Mouse (Mus musculus) gastrocnemius, postnatal 4 days (tissue): ENCODE measurements at regions not wholly inside any gene's neighbourhood (a gene's known extent, or its start where the extent isn't known, plus 50 kb on each side); places are given as distances from the start of the nearest gene placed in this dataset.

Experiments
- DNase-seq, 2 experiments: peaks; one replicate each; pipeline ENCODE4 v3.0.0; 2021 to 2022; ENCODE audit warnings: low spot score in 2 of 2, mixed read lengths in 2 of 2

DNA sequence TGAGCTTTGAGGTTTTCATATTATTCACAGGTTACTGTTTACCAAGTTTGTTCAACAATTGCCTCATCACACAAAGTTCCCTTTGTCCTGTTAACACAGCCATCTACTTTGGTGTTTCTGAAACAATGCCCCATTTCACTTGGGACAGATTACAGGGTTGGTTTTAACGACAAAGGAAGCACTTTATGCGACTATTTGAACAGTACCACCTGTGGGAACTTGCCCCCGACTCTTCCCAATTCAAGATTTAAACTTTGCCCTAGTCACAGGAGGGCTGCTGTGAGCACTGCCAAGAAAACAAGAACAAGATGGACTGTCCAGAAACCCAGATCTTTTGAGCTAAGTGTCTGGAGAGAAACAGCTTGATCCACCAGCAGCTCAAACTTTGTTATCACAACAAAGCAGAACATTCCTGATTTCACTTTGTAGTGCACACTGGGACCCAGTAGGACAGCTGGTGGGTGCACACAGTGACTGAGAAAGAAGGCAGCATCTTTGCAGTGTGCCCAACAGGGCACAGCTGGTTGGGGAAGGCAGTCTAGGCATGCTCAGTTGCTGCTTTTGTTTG is 283.8 kb upstream of the Rbms1 start:
- no peak for DNase-seq

DNA sequence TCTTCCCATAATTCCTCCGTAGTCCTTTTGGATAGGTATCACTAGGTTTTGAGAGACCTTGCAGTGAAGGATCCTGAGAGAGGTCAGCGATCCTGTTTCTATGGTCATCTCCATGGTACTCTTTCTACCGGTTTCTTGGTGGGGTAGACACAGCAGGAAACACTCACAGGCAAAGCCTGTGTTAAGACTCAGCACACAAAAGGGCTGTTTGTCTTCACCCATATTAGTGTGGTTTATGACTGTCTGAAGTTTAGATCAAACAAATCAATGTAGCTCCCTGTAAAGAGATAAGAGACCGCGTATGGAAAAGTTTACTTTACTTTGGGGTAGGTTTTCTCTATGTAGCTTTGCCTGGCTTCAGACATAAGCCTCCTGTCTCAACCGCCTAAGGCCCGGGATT is 282.5 kb upstream of the Rbms1 start:
- no peak for DNase-seq

DNA sequence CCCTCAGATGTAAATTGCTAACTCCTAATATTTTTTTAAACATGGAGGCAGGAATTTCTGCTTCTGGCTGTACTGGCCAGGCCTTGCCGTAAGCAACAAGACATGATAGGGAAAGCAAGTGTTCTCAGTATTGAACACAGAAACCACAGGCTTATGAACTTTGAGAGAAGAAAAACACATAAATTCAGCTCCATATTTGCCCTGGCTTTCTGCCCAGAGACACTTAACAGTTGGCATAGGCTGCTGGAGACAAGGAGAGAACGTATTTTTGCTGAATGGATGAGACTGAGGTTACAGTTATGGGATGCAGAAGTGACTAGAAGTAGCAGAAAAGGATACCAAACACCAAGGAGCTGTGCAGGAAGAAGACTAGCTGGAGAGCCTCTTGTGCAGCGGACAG is 258.7 kb upstream of the Rbms1 start:
- DNase-seq: peak in 1 of 2 experiments; percentile 9

DNA sequence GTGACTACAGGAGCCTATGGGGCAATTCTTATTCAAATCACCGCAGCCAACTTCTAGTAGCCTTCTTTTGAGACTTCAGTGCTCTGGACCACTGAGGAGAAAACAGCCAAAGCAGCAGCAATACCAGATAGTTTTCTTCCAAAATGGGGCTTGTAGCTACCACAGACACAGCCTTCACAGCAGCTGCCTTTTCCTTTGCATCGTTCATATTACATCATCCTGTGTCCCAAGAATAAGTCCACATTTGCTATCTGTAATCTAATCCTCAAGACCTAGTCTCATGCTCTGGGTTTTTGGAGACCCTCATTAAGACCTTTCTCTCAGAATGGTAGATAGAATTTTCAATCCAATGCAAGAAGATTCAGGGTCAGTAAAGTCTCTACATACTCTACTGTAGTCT is 258.2 kb upstream of the Rbms1 start:
- DNase-seq: no peak

DNA sequence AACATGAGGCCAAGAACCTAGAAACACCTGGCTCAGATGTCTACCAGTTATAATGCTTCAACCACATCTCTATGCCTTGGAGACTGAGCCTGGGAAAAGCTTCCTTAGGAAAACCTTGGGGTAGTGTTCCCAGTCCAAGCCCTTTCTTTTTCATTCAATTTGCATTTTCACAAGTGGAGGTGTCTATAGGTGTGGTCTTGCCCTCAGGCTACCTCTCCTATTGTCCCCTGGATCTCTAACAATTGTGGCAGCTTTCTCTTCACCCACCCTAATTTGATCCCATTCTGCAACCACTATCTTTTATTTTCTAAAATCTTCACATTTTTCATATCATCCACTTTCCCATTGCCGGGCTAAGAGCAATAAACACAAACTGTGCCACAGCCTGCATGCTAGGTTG is 251.0 kb upstream of the Rbms1 start:
- no peak for DNase-seq

DNA sequence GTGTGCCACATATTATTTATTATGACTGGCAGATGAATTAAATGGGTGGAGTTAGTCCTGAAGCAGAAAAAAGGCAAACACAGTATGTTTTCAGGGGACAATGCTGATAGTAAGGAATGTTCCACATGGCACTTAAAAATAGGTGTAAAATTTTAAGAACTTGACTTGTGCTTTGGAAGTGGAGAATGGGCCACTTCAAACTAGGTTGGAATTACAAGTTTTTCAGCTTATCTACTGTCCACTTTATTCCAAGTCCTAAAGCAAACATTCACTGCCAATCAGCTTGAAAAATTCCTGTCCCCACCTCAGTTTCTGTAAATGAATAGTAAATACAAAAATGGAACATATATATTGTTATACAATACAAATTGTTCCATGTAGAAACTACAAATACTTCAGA is 238.4 kb upstream of the Rbms1 start:
- no peak for DNase-seq

DNA sequence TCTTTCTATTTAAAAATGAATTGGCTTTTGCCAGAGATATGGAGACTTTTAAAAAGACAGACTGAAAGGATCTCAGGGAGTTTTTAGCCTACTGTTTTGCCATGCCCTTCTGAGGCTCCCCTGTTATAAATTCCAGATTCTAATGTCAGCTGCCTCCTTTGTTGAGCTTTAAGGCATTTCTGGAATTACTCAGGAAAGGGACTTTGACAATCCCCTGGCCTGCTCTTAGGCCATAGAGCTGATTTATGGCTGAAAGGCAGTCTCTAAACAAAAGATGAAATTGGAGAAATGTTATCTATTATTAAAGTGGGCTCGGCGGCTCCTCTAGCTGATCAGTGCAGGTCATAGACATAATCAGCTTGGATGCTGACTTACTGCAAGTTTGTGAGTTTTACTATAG is 231.0 kb upstream of the Rbms1 start:
- DNase-seq: no peak

DNA sequence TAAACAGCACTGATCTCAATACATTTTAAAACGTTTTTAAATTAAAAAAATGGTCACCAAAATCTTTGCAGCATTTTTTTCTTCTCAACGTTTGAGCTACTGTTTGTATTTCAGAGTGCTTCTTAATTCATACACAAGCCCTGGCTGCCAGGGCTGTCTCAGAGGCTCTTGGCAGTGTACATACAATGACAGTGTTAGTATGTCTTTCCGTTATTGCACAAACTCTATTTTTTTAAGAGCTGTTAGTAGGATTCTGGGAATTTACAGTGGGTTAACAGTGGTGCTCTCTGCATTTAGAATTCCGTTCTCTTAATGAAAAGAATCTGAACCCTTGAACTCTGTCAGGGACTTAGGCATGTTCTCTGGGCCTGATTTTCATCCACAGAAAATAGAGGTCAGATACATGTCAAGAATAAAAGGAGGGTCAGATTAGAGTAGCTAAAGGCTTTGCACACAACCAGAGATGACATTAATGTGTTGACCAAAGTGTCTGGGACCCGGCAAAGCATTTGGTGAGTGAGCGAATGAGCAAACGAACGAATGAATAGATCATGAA is 219.5 kb upstream of the Rbms1 start:
- no peak for DNase-seq

DNA sequence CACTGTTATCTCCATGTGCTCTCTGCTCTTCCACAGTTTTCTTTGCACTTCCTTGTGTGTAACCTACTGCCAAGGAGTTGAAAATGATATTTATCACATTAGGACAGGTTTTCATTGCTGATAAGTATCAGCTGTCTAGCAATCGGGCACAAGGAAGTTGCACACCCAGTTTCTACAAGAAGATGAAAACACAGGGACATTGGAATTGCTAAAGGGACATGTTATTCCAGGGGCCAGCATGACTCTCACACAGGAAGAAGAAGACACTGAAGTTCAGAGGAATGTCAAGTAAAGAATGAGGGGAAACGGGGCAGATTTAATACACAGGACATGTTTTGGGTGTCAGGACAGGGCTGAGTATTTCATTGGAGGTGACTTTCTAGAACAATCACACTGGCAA is 214.8 kb upstream of the Rbms1 start:
- DNase-seq: no peak

DNA sequence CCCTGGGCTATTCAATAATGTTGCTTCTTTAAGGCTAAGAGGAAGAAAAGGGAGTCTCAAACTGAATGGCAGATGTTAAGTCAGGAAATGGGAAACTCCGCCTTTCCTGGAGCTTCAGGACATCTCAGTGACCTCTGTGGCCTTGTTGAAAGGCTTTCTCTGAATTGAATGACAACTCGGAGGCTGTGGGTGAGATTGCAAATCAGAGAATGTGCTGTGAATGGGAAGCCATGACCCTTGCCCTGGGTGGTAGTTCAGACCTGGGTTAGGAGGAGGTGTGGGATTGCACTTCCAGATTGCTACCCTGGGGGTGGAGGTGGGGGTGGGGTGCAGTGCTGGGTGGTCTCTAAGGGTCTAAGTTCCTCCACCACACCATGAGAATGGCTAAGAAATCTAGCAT is 213.8 kb upstream of the Rbms1 start:
- no peak for DNase-seq

DNA sequence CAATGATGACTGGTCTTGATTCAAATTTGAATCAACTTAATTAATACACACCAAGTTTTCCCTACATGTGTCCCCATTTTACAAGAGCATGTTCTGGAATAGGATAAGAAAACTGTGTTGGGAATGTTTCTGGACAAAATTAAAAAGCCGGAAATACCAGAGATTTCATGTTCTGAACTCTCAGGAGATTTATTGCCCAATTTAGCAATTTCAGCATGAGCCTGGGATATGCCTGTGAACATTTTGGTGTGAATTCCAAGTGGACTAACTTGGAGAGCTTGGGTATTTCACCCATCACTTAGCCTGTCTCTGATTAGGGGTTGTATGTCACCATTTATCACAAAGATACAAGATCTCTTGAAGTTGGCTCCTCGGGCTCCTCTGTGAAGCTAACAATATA is 210.6 kb upstream of the Rbms1 start:
- DNase-seq: no peak

DNA sequence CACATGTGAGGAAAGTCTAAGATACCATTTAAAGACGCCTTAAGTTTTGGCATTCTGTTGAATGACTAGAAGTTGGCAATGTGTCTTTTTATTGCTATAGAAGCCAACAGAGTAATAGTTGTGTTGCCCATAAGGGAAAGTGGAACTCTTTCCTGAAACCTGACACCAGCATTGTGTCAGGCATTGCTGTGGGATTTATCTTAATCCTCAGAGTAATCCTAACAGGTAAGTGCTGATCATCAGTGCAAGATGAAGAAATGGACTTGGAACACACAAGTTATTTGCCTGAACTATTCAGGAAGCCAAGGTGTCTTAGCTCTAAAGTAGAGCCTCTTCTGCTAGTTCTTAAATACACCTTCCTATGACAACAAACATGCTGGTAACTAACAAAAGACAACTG is 198.3 kb upstream of the Rbms1 start:
- DNase-seq: no peak

DNA sequence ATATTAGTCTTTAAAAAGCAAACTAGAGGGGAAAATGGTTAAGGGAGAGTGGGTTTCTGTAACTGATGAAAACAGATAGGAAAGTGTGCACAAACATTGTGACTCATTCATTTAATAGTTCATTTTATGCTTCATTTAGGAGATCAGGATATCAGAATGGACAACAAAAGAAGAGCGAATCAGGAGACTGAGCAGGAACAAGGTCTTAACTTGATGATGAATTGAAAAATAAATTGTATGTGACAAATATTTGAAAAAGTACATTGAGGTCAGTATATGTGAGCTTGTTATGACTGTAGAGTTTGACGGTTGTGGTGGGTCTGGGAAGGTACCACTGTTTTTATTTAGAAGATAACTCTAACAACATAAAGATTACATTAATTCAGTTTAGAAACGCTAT is 196.8 kb upstream of the Rbms1 start:
- no peak for DNase-seq

DNA sequence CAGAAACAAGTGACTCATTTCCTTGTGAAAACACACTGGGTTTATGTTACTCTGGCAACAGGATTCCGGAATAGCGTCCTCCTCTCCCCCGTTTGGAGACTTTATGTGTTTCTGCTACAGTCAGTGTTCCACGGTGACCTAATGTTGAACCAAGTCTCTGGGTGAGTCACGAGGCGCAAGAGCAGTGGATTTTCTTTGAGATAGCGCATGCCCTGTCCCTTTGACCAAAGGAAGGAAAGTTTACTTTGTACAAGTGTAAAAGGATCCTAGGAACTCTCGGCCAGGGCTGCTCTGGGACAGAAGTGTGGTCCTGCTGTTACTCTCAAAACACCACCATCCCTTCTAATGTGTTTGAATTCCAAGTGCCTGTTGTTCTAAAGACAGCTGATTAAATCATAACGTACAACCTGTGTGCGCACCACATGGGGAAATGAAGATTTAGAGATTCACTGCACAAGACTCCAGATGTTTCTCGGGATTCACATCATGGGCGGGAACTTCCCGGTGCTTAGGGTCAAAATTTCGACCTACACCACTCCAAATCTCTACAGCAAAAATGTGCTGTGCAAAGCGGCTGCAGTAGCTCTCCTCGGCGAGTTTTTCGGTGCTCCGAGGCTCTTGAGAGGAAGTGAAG is 176.1 kb upstream of the Rbms1 start:
- DNase-seq: peak; percentile 21 to 38

DNA sequence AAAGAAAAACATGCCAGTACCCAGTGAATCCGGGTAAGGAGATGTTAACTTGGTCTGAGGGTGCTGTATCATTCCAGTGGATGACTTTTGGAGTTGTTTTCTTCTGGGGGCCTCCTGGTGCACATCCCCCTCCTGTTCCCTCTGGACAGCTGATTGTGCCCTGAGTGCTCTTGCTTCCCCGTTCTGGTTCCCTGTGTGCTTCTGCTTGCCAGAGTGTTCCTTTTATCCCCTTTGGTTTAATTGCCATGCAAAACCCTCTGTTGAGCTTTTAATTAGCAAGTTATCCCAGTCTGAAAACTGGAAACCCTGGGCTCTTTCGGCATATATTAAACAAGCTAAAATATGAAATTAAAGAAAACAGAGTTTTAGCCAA is 175.6 kb upstream of the Rbms1 start:
- peak in 1 of 2 experiments; percentile 19 for DNase-seq

DNA sequence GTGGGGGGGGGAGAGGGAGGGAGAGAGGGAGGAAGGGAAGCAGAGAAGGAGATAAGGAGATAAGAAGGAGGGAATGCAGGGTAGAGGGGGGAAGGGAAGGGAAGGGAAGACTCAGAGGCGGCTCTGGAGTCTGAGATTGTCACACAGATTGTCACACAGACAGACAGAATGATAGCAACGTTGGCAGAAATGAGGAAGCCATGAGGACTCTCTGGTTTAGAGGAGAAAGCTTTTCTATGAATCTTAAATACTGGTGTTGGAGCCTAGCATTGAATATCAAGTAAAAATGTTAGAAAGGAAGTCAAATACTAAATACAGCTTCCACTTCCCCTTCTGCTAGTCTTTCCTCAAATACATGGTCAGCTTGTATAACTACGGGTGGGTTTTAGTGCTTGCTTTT is 174.4 kb upstream of the Rbms1 start:
- DNase-seq: no peak

DNA sequence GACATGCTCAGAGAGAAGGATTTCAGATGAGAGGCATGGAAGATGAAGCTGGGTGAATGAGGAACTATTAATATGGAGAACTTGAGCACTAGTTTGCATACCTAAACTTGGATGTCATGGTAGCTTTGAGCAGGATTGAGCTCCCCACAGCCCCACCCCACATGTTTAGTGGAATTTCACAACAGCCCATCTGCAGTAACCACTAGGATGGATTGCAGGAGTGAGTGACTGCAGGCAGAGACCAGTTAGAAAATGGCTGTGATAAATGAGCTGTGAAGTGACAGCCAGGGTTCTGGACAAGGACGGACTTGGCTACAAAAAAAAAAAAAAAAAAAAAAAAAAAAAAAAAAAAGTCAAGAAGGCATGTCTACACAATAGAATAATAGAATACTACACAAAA is 173.9 kb upstream of the Rbms1 start:
- DNase-seq: no peak

DNA sequence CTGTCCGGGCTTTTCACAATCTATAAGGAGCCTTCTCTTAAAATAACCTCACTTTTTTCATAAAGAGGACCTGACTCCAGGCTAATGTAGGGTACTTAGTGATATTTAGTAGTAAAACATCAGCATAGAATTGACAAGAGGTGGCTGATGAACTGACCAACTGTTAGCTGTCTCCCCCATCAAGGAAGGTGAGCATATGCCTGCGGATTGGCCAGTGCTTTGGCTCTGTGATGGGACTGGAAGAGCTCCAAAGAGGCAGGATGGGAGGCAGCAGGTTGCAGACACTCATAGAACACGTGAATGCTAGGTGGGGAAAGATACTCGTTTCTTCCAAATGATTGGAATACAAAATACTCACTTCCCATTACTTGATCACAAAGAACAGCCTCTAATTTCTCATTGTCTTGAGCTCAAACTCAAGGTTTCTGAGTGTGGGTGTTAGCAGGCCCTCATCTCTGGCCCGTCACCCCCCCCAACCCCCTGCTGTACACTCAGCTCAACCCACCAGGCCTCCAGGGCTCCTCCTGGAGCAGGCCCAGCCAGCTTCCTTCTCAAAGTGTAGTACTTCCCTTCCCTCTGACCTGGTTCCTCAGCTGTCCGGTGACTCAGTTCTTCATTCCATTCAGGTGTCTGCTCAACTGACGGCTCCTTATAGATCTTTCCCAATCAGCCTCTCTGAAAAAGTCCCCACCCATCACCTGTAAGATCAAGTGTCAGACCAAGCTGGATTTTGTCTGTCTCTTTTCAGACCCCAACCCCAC is 160.2 kb upstream of the Rbms1 start:
- DNase-seq: no peak

DNA sequence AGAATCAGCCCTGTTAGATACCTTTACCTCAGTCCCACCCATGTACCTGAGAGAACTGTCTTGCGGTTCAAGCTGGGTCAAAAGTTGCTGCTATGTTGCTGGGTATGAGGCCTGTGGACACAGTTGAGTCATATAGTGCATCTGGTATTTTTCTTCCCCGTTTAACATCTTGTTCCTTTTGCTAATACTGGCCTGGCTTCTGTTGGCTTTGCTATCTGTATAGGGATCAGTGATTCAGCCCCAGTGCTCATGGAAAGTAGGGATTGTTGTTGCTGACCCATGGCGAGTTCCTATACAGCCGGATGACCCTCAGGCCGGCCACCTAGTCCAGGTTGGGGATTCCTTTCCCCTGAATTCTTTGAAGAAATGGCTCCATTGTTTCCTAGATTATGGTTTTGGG is 158.3 kb upstream of the Rbms1 start:
- no peak for DNase-seq

DNA sequence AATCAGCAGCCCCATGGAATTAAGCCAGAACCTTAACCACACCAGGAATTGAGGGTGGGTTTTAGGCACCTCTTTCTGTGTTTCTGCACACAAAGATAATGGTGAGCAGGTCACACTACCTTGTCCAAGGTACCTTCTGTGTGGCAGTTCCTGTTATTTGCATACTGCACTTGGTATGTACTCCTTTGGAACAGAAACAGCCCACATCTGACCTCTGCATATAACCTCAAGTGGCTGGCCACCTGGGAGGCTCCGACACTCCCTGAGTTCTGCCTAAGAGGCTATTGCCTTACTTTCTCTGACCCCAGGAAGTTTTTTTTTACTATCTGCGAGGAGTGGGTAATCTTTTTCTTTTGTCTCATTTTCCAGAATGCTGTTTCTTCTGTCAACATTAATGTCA is 151.6 kb upstream of the Rbms1 start:
- DNase-seq: no peak

DNA sequence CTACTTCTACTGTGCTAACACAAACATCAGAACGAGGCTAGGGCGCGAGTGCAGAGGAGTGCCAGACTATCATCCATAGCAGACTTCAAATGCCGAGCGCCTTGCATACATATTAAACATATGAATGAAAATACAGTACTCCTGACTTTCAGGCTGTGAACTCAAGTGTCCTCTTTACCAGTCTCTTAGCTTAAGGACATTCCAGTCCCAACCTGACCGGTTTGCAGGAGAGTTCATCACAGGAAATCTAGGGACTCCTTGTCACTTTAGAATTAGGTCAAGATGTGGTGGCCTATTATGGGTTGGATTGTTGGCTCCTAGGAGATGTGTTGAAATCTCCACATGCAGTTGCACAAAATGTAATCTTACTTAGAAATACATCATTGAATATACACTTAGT is 150.9 kb upstream of the Rbms1 start:
- DNase-seq: no peak

DNA sequence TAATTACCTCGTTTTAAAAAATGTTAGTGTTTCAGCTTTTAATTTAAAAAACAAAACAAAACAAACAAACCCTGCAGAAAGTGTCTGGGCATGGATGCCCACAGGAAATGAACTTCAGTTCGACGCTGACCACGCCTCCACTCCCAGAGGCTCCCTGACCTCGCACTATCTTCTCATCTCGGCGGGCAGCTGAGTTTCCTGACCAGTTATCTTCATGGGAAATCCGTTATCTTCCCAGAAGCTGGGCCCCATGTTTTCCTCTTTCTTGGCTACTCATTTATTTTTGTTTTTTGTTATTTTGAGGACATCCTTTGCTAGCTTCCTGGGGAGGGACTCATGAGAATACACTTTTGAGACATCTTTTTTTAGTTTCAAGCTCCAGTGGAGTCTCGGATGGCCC is 147.6 kb upstream of the Rbms1 start:
- DNase-seq: no peak

DNA sequence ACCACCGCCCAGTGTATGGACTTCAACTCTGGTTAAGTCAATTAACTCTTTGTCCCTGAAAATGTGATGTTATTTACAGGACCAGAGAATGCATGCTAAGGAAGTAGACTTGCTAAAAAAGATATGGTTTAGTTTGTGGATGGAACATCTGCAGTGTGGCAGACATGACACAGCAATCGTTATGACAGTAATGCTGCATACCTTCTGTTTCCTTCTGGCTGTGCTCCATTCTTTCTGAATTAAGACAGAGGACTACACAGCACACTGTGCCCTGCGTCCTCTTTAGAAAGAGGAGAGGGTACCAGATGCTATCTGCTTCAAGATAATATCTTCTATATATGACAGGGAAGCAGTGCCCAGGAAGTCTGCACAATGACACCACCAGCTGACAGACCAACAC is 146.6 kb upstream of the Rbms1 start:
- DNase-seq: no peak
